Mouse (Mus musculus): ENCODE data around the gene M6pr. TPM values are rescaled to one million over a fixed set of nuclear protein-coding genes. Genes with fewer than 3 reads are reported as not detected.

The M6pr gene
- polyA plus RNA-seq, 1 experiment = 24.3 TPM

GRCm38 (mm10) chr6:122291735-122292134 lies 16.8 kb upstream of the M6pr start:
- H3K27ac ChIP-seq (ENCODE audit: control insufficient read depth, insufficient read depth, low read depth, low read length) = no peak overlapping the region
- H3K4me1 ChIP-seq (ENCODE audit: control insufficient read depth, insufficient read depth, low read length) = no peaks in the 10 kb centered on the region
- H3K36me3 ChIP-seq (ENCODE audit: control insufficient read depth, insufficient read depth, low read length) = no peaks in the 10 kb centered on the region
- TF ChIP-seq POLR2A (IDR thresholded peaks at IDR 0.05; ENCODE audit: control insufficient read depth, low read depth, low read length) (no peak), CTCF (IDR thresholded peaks at IDR 0.05; ENCODE audit: control insufficient read depth, insufficient read depth, insufficient replicate concordance, low read depth, low read length) (no peak)
- H3K4me3 ChIP-seq (ENCODE audit: control insufficient read depth, low read depth, low read length) = no peak overlapping the region
- no peaks in the 10 kb centered on the region for H3K27me3 ChIP-seq (ENCODE audit: control insufficient read depth, insufficient read depth, low read length)

DNA sequence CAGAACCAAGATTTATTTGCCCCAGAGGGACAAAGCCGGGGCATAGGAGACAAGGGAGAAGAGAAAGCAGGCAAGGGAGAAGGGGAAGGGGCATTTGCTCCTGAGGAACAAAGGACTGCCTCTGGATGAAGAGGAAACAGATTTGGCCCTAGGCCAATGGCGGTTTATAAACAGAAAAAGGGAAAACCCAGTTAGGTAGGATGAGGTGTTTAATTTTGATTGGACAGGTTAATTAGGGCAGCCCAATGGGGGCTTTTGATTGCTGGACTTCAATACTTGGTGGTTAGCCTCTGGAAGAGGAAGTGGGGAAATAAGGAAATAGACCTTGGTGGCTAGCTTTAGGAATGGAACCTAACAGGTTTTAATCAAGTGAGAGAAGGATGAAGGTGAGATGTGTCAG lies 16.3 kb upstream of the M6pr start:
- Histone ChIP-seq H3K27me3 (ENCODE audit: control insufficient read depth, insufficient read depth, low read length) (no peaks in the 10 kb centered on the region), H3K4me3 (ENCODE audit: control insufficient read depth, low read depth, low read length) (no peak overlapping the region), H3K27ac (ENCODE audit: control insufficient read depth, insufficient read depth, low read depth, low read length) (no peak overlapping the region), H3K4me1 (ENCODE audit: control insufficient read depth, insufficient read depth, low read length) (no peaks in the 10 kb centered on the region), H3K36me3 (ENCODE audit: control insufficient read depth, insufficient read depth, low read length) (no peaks in the 10 kb centered on the region)
- TF ChIP-seq CTCF (IDR thresholded peaks at IDR 0.05; ENCODE audit: control insufficient read depth, insufficient read depth, insufficient replicate concordance, low read depth, low read length) (no peak), POLR2A (IDR thresholded peaks at IDR 0.05; ENCODE audit: control insufficient read depth, low read depth, low read length) (no peak)

GRCm38 (mm10) chr6:122293121-122293520 lies 15.4 kb upstream of the M6pr start:
- no peak for TF ChIP-seq POLR2A (IDR thresholded peaks at IDR 0.05; ENCODE audit: control insufficient read depth, low read depth, low read length)
- no peak for TF ChIP-seq CTCF (IDR thresholded peaks at IDR 0.05; ENCODE audit: control insufficient read depth, insufficient read depth, insufficient replicate concordance, low read depth, low read length)
- H3K27me3 ChIP-seq (ENCODE audit: control insufficient read depth, insufficient read depth, low read length) = no peaks in the 10 kb centered on the region
- H3K36me3 ChIP-seq (ENCODE audit: control insufficient read depth, insufficient read depth, low read length) = no peaks in the 10 kb centered on the region
- no peaks in the 10 kb centered on the region for H3K4me1 ChIP-seq (ENCODE audit: control insufficient read depth, insufficient read depth, low read length)
- no peak overlapping the region; the same call in 1 of the 2 replicates for H3K27ac ChIP-seq (ENCODE audit: control insufficient read depth, insufficient read depth, low read depth, low read length)
- H3K4me3 ChIP-seq (ENCODE audit: control insufficient read depth, low read depth, low read length) = peak overlapping the region; percentile 46

DNA sequence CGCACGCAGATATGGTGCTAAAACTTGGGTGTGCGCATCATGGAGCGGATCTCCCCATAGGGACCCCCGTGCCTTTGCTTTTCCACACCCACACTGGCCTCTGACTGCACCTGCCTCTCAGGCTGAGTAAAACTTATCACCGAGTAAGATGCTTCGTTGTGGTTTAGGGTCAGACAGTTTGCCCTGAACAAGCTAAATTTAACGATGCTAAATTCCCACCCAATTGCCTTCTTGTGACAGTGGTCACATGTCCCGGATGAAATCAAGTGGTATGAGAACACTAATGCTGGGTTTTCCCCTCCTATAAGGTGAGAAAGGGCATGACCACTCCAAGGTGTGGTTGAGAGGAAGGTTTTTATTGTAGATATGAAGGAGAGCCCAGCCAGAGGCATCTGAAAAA lies 14.7 kb upstream of the M6pr start:
- no peaks in the 10 kb centered on the region for H3K27me3 ChIP-seq (ENCODE audit: control insufficient read depth, insufficient read depth, low read length)
- H3K4me3 ChIP-seq (ENCODE audit: control insufficient read depth, low read depth, low read length) = peak overlapping the region; percentile 5
- TF ChIP-seq POLR2A (IDR thresholded peaks at IDR 0.05; ENCODE audit: control insufficient read depth, low read depth, low read length) = no peak
- no peak for TF ChIP-seq CTCF (IDR thresholded peaks at IDR 0.05; ENCODE audit: control insufficient read depth, insufficient read depth, insufficient replicate concordance, low read depth, low read length)
- no peaks in the 10 kb centered on the region for H3K36me3 ChIP-seq (ENCODE audit: control insufficient read depth, insufficient read depth, low read length)
- no peak overlapping the region for H3K27ac ChIP-seq (ENCODE audit: control insufficient read depth, insufficient read depth, low read depth, low read length)
- H3K4me1 ChIP-seq (ENCODE audit: control insufficient read depth, insufficient read depth, low read length) = no peaks in the 10 kb centered on the region

- Histone ChIP-seq H3K27me3 (ENCODE audit: control insufficient read depth, insufficient read depth, low read length) (no peaks in the 10 kb centered on the region), H3K4me3 (ENCODE audit: control insufficient read depth, low read depth, low read length) (no peak overlapping the region), H3K4me1 (ENCODE audit: control insufficient read depth, insufficient read depth, low read length) (no peaks in the 10 kb centered on the region), H3K27ac (ENCODE audit: control insufficient read depth, insufficient read depth, low read depth, low read length) (no peak overlapping the region), H3K36me3 (ENCODE audit: control insufficient read depth, insufficient read depth, low read length) (no peaks in the 10 kb centered on the region)
- TF ChIP-seq POLR2A (IDR thresholded peaks at IDR 0.05; ENCODE audit: control insufficient read depth, low read depth, low read length) (no peak), CTCF (IDR thresholded peaks at IDR 0.05; ENCODE audit: control insufficient read depth, insufficient read depth, insufficient replicate concordance, low read depth, low read length) (no peak)
Measured at GRCm38 (mm10) chr6:122294290-122294689, 14.2 kb upstream of the M6pr start.

- H3K27me3 ChIP-seq (ENCODE audit: control insufficient read depth, insufficient read depth, low read length) = no peaks in the 10 kb centered on the region
- no peaks in the 10 kb centered on the region for H3K4me1 ChIP-seq (ENCODE audit: control insufficient read depth, insufficient read depth, low read length)
- H3K27ac ChIP-seq (ENCODE audit: control insufficient read depth, insufficient read depth, low read depth, low read length) = no peak overlapping the region
- H3K4me3 ChIP-seq (ENCODE audit: control insufficient read depth, low read depth, low read length) = peak overlapping the region; percentile 62
- TF ChIP-seq POLR2A (IDR thresholded peaks at IDR 0.05; ENCODE audit: control insufficient read depth, low read depth, low read length) (no peak), CTCF (IDR thresholded peaks at IDR 0.05; ENCODE audit: control insufficient read depth, insufficient read depth, insufficient replicate concordance, low read depth, low read length) (no peak)
- no peaks in the 10 kb centered on the region for H3K36me3 ChIP-seq (ENCODE audit: control insufficient read depth, insufficient read depth, low read length)
Measured at GRCm38 (mm10) chr6:122295242-122295641, 13.3 kb upstream of the M6pr start.

DNA sequence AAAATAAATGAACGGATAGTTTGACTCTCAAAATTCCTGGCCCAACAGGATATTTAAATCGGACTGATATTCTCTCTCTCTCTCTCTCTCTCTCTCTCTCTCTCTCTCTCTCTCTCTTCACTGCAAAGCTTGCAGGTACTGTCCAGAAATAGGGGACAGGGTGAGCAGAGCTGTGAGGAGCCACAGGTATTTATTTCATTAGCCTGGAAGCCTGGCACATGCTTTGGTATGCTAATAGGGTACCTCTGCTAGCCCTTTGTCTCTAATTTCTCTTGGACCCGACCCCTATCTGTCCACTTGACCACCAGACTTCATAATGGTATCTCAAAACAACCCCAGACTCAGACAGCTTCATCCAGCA lies 11.6 kb upstream of the M6pr start:
- TF ChIP-seq CTCF (IDR thresholded peaks at IDR 0.05; ENCODE audit: control insufficient read depth, insufficient read depth, insufficient replicate concordance, low read depth, low read length) (no peak), POLR2A (IDR thresholded peaks at IDR 0.05; ENCODE audit: control insufficient read depth, low read depth, low read length) (no peak)
- Histone ChIP-seq H3K4me1 (ENCODE audit: control insufficient read depth, insufficient read depth, low read length) (no peaks in the 10 kb centered on the region), H3K27ac (ENCODE audit: control insufficient read depth, insufficient read depth, low read depth, low read length) (no peak overlapping the region), H3K27me3 (ENCODE audit: control insufficient read depth, insufficient read depth, low read length) (no peaks in the 10 kb centered on the region), H3K4me3 (ENCODE audit: control insufficient read depth, low read depth, low read length) (peak overlapping the region; percentile 8; the same call in 1 of the 2 replicates), H3K36me3 (ENCODE audit: control insufficient read depth, insufficient read depth, low read length) (no peaks in the 10 kb centered on the region)
